Mouse (Mus musculus) thymus, postnatal 4 days (tissue): ENCODE data around the gene Clec10a.

ENCODE experiments used
- DNase-seq: peaks from one replicate; pipeline ENCODE4 v3.0.0; 2021

Gene Clec10a

GRCm38 (mm10) chr11:70189319-70190134 is 33.5 kb downstream of the Clec10a start:
- no peak for DNase-seq

DNA sequence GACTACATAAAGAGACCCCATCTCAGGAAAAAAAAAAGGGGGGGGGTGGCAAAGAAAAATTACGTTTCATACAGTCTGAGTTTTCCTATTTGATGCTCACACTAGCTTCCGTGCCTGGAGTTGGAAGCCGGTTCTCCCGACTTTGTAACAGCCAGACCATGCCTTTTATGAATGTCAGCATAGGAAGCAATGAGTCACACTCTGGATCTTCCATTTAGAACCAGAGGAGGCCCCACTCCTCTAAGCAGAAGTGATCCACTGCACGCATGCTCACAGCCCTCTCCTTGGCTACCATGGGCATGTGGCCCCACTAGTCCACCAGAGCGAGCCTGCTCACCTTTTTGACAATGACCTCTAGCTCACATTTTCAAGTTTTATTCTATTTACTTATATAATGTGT is 35.2 kb downstream of the Clec10a start:
- no peak for DNase-seq

GRCm38 (mm10) chr11:70192157-70192556 is 36.2 kb downstream of the Clec10a start:
- DNase-seq: no peak

- DNase-seq: no peak
These were observed 37.6 kb downstream of the Clec10a start for GRCm38 (mm10) chr11:70193354-70194285.

- no peak for DNase-seq
These were observed 42.3 kb downstream of the Clec10a start for GRCm38 (mm10) chr11:70198332-70198731.

DNA sequence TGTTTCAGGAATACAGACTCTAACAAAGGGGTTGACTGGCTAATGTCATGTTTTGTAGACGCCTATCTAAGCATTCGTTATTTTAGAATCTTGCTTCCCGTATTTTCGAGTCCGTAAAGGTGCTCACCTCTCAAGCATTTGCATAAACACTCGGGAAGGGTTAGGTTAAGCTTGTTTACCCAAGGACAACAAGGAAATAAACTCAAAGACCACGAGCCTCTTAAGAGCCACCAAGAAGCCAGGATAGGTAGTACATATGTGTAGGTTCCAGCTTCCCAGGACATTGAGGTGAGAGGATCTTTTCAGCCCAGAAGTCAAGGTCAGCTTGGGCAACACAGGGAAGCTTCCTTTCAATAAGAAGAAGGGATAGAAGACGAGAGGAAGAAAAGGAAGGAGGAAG is 43.1 kb downstream of the Clec10a start:
- DNase-seq: no peak

- DNase-seq: no peak
These were observed 44.1 kb downstream of the Clec10a start for GRCm38 (mm10) chr11:70200036-70200608.

DNA sequence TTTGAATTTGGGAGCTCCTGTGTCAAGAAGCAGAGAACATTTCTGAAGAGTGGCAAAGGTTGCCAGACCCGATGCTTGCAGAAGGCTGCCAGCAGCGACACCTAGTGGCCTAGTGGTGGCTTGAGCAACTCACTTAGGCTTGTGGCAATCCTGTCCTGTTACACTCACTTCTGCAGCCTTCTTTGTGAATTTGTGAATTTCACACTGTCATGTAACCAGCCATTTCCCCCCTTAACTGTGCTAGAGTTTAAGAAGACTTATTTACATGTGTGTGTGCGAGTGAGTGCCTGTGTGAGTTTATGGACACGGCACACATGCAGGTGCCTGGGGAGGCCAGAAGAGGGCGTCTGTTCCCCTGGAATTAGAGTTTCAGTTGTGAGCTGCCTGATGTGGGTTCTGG is 45.7 kb downstream of the Clec10a start:
- peak; percentile 93 for DNase-seq

- DNase-seq: no peak
These were observed 50.8 kb downstream of the Clec10a start for GRCm38 (mm10) chr11:70206801-70207200.

DNA sequence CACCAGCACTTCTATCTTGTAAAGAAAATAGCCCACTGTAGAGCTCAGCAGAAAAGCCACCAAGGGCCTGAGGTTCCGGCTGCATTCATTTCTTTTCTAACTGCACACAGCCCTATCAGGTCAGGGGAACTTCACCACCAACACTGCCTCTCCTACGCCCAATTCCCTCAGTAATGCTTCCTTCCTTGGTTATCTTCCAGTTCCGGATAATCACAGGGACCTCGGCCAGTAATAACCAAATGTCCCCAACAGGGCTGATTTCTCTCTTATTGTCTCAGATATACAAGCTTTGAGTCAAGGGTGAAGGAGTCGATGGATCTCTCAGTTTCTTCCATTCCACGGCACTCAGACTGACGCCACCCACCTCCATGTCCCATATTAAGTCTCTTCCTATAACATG is 51.3 kb downstream of the Clec10a start:
- DNase-seq: no peak

- no peak for DNase-seq
These were observed 52.9 kb downstream of the Clec10a start for GRCm38 (mm10) chr11:70208778-70209388.

DNA sequence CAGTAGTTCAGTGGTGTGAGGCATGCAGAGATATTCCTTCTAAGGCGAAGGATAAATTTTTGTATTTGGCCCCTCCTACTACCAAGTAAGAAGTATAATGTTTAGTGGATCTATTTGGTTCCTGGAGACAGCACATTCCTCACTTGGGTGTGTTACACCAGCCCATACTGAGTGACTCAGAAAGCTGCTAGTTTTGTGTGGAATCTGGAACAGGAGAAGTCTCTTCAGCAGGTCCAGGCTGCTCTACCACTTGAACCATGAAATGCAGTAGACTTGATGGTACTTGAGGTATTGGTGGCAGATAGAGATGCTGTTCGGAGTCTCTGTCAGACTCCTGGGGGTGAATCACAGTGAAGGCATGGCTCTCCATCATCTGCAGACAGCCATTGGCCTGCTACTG is 54.7 kb downstream of the Clec10a start:
- DNase-seq: no peak

DNA sequence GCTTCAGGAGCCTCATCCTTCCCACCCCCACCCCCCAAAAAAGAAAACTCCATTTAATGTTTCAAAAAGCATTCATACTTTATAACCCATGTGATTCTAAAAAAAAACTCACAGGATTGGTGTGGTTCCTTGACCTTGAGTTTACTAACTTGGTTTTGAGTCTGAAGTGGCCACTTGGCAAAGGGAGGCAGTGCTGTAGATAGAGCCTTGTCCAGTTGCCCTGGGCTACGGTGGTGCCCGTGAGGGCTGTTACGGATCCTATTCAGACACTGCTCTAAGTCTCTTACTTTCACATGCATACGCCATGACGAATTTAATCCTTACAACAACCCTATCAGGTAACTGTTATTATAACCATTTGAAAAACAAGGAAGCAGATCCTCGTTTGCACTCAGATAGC is 56.0 kb downstream of the Clec10a start:
- no peak for DNase-seq

DNA sequence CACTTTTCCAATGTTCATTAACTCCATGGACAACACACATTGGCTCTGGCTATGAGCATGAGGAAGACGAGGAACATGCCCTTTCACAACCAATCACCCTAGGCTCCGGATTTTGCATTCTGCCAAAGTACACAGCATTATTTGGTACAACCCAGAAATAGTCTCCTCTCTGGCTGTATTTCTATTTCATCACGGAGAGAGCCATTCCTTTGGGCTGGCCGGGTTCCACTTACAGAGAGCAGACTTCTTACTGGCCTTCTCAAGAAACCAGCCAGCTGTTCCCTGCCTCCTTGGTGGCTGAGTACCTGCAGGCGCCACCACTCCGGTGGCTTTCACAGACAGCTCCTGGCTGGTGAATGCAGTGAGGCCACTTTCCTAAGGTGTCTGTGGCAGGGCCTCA is 56.4 kb downstream of the Clec10a start, which contains the start of gene Slc16a11:
Gene Slc16a11 (plus strand): TSS at position 330 of the 400 bp plus-strand sequence.
- no peak for DNase-seq

- peak; percentile 78 for DNase-seq
These were observed 56.9 kb downstream of the Clec10a start for GRCm38 (mm10) chr11:70212896-70213295.

- no peak for DNase-seq
These were observed 57.7 kb downstream of the Clec10a start for GRCm38 (mm10) chr11:70213736-70214135.

DNA sequence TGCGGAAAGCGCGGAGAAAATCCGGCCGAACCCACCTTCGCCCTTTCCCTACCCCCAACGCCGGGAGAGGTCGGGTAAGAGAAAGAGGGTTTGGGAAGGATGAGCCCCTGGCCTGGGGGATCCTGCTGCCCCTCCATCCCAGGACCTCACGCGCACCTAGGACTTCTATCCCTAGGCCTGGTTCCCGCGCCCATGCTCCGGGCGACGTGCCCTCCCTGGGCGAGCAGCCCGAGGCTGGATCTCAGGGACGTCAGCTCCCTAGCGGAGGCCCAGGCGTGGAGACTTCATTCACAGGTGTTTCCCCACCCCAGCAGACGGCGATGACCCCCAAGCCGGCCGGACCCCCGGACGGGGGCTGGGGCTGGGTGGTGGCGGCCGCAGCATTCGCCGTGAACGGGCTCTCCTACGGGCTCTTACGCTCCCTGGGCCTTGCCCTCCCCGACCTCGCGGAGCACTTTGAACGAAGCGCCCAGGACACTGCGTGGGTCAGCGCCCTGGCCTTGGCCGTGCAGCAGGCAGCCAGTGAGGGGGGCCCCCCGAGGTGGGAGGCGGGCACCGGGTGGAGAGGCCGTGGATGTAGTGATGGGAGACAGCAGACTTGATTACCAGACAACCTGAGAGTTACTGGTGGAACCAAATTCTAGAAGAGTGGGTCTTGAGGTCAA is 58.3 kb downstream of the Clec10a start:
- DNase-seq: no peak

- no peak for DNase-seq
These were observed 58.8 kb downstream of the Clec10a start for GRCm38 (mm10) chr11:70214856-70215209.

DNA sequence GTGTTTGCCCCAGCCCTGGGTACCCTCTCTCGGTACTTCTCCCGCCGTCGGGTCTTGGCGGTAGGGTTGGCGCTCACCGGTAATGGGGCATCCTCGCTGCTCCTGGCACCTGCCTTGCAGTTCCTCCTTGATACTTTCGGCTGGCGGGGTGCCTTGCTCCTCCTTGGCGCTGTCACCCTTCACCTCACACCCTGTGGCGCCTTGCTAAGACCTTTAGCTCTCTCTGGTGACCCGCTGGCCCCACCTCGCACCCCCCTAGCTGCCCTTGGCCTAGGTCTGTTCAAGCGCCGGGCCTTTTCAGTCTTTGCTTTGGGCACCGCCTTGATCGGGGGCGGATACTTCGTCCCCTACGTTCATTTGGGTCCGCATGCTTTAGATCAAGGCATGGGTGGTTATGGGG is 59.3 kb downstream of the Clec10a start:
- DNase-seq: no peak

DNA sequence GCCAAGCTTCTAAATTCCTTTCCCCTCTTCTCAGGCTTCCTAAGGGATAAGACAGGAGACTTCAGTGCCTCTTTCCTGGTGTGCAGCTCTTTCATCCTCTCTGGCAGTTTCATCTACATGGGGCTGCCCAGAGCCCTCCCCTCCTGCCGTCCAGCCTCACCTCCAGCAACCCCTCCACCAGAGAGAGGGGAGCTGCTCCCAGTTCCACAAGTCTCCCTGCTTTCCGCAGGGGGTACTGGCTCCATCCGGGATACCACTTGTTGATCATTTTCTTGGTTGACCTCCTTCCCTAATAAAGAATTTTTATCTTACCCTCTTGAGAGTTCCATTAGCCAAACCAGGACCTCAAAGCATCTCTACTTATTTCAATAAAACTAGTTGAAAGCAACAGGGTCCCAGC is 60.1 kb downstream of the Clec10a start:
- DNase-seq: no peak

DNA sequence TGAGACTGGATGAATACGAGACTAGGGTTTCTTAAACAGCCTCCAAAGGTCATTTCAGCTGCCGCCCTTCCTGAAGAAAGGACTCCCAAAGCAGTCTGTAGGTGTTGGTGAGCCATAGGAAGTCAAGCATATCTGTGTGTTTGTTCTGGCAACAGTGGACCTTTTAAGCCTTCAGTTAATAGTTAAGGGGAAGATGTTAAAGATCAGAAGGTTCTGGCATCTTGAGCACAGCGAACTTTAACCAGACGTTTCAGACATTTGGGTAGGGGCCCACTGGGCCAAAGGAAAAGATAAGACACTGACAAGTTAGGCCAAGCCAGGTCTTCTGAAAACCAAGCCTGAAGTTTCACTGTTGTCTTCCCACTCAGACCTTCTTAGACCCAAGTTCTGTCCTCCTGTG is 62.0 kb downstream of the Clec10a start:
- DNase-seq: no peak

DNA sequence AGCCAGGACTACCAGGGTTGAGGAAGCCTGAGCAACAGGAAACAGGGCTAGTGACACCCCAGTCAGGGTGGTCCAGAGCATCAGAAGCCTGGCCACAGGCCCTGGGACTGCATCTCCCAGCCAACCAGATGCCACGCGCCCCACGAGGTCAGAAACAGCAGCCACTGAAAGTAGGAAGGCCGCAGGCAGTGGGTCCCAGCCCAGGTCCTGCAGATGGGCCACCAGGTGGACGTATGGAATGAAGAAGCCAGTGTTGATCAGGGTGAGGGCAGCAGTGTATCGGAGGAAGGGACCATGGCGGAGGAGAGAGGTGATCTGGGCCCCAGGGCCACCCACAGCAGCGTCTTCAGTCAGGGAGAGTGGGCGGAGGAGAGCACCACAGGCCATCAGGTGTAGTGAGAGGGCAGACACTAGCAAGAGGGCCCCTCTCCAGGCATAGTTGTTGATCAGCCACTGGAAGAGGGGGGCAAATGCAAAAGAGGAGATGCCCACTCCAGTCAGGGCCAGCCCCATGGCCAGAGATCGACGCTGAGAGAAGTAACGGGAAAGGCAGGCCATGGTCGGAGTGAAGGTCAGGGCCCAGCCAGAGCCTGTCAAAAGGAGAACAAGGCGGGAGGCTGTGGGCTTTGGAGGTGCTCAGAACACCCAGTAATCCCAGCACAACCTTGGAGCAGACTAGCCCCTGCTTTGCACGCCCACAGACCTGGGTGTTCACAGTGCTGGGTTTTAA is 62.9 kb downstream of the Clec10a start:
- no peak for DNase-seq
